Mouse (Mus musculus) olfactory bulb, adult 2 months (tissue): ENCODE measurements around the gene Fam168a.

ENCODE experiments used
- CTCF ChIP-seq: fragments of 200-500 bp; IDR thresholded peaks from 2 replicates; pipeline ENCODE4 v1.5.1; 2012; ENCODE audit warnings: low read depth, mild to moderate bottlenecking, low read length, moderate library complexity; ENCODE audit not compliant: insufficient read depth
- POLR2A ChIP-seq: fragments of 200-500 bp; IDR thresholded peaks from 2 replicates; pipeline ENCODE4 v1.6.1; 2012; ENCODE audit warnings: mild to moderate bottlenecking, low read depth, low read length, moderate library complexity; ENCODE audit not compliant: insufficient read depth

GRCm38 (mm10) chr7:100836657-100837056, 130.2 kb downstream of the Fam168a start:
- no peak for TF ChIP-seq CTCF
- TF ChIP-seq POLR2A, result no peak
